30 mouse cellular contexts compared by ENCODE assay signal in genomic region chr6:115672700-115673099, GRCm38 (mm10). TPM values are rescaled to one million over a fixed set of nuclear protein-coding genes. Genes with fewer than 3 reads are reported as not detected.
A peak's percentile ranks its signal among the peaks of the same experiment; 100 is the strongest.
DNase-seq lines count a peak whose midpoint lies in the region; ATAC-seq and TF ChIP-seq lines count a peak whose summit lies in the region.
"Had no signal": no experiment of that assay in that cellular context is flagged by ENCODE, and none has a peak within 500 bp of the region (broad histone marks: within the 10 kb centered on the region; RNA-seq: fewer than 3 reads in every experiment).

No protein-coding gene starts in this region.

- intact Hi-C loops in gastrocnemius, adult 2 months (cut with DNase I): no loop called here

- peaks cover 54% of the 10 kb centered on the region for H3K4me1 ChIP-seq in liver, embryonic 15.5 days (replicated peaks)
- peaks cover 32% of the 10 kb centered on the region for H3K4me1 ChIP-seq in liver, embryonic 11.5 days (replicated peaks; ENCODE audit: control insufficient read depth, insufficient read depth, low read length)
- peaks cover 23% of the 10 kb centered on the region for H3K4me1 ChIP-seq in midbrain, embryonic 14.5 days (ENCODE audit: control insufficient read depth, insufficient read depth, low read length)
- peaks cover 44% of the 10 kb centered on the region for H3K4me1 ChIP-seq in midbrain, embryonic 13.5 days (replicated peaks)

- TF ChIP-seq CTCF in gastrocnemius, adult 2 months (IDR thresholded peaks at IDR 0.05): no peak

- 0 out of 2 replicates have a peak, but pooled peaks cover 4% of the 10 kb centered on the region for H3K36me3 ChIP-seq in liver, embryonic 15.5 days (replicated peaks)
- no peaks in the 10 kb centered on the region for H3K36me3 ChIP-seq in liver, embryonic 11.5 days (ENCODE audit: control insufficient read depth, insufficient read depth, low read length)
- H3K36me3 ChIP-seq in midbrain, embryonic 14.5 days (ENCODE audit: control insufficient read depth, insufficient read depth, low read length): no peaks in the 10 kb centered on the region
- no peaks in the 10 kb centered on the region for H3K36me3 ChIP-seq in midbrain, embryonic 13.5 days
- H3K36me3 ChIP-seq: embryonic facial prominence, embryonic 13.5 days; heart, embryonic 15.5 days had no signal

- 0 out of 2 replicates have a peak overlapping the region, but pooled peaks have one; percentile 5 for H3K4me2 ChIP-seq in liver, embryonic 15.5 days
- no peak overlapping the region for H3K4me2 ChIP-seq in liver, embryonic 11.5 days
- H3K4me2 ChIP-seq in midbrain, embryonic 14.5 days (ENCODE audit: low read length): peak overlapping the region; percentile 23; the same call in 1 of the 2 replicates
- H3K4me2 ChIP-seq in midbrain, embryonic 13.5 days (replicated peaks): no peak overlapping the region
- H3K4me2 ChIP-seq: embryonic facial prominence, embryonic 13.5 days; forebrain, embryonic 13.5 days; heart, embryonic 12.5 days; heart, embryonic 15.5 days had no signal

- H3K27me3 ChIP-seq in liver, embryonic 15.5 days: no peaks in the 10 kb centered on the region
- H3K27me3 ChIP-seq in liver, embryonic 11.5 days (replicated peaks; ENCODE audit: control insufficient read depth, insufficient read depth, low read length): no peaks in the 10 kb centered on the region
- no peaks in the 10 kb centered on the region for H3K27me3 ChIP-seq in midbrain, embryonic 14.5 days (ENCODE audit: control insufficient read depth, insufficient read depth, low read length)
- H3K27me3 ChIP-seq in midbrain, embryonic 13.5 days: no peaks in the 10 kb centered on the region
- H3K27me3 ChIP-seq: CH12.LX; embryonic facial prominence, embryonic 13.5 days; forebrain, embryonic 13.5 days; heart, embryonic 12.5 days; heart, embryonic 15.5 days had no signal

- no peaks in the 10 kb centered on the region for H3K9me3 ChIP-seq in liver, embryonic 15.5 days (replicated peaks)
- no peaks in the 10 kb centered on the region for H3K9me3 ChIP-seq in liver, embryonic 11.5 days (ENCODE audit: control insufficient read depth, low read length)
- H3K9me3 ChIP-seq in midbrain, embryonic 14.5 days (ENCODE audit: control insufficient read depth, low read length): no peaks in the 10 kb centered on the region
- no peaks in the 10 kb centered on the region for H3K9me3 ChIP-seq in midbrain, embryonic 13.5 days
- H3K9me3 ChIP-seq: embryonic facial prominence, embryonic 10.5 days; embryonic facial prominence, embryonic 13.5 days; forebrain, embryonic 13.5 days; heart, embryonic 12.5 days; heart, embryonic 15.5 days; hindbrain, embryonic 10.5 days had no signal

- H3K27ac ChIP-seq in gastrocnemius, adult 2 months: peak overlapping the region; percentile 100; the same call in 1 of the 2 replicates
- H3K27ac ChIP-seq in liver, embryonic 15.5 days (replicated peaks): no peak overlapping the region
- no peak overlapping the region for H3K27ac ChIP-seq in liver, embryonic 11.5 days (ENCODE audit: low read depth, low read length)
- H3K27ac ChIP-seq in midbrain, embryonic 14.5 days (replicated peaks; ENCODE audit: low read depth, low read length): no peak overlapping the region
- no peak overlapping the region for H3K27ac ChIP-seq in midbrain, embryonic 13.5 days
- H3K27ac ChIP-seq: embryonic facial prominence, embryonic 10.5 days; embryonic facial prominence, embryonic 13.5 days; forebrain, embryonic 13.5 days; heart, embryonic 15.5 days; hindbrain, embryonic 10.5 days; hindbrain, embryonic 14.5 days had no signal

- 81% methylated on average over 1 of the region's 1 CpGs for WGBS in liver, embryonic 15.5 days (ENCODE audit: insufficient replicate concordance)
- 88% methylated on average over 1 of the region's 1 CpGs for WGBS in liver, embryonic 11.5 days
- WGBS in midbrain, embryonic 14.5 days: 93% methylated on average over 1 of the region's 1 CpGs
- WGBS in midbrain, embryonic 13.5 days: 95% methylated on average over 1 of the region's 1 CpGs

- no peak for ATAC-seq in liver, embryonic 15.5 days (ENCODE audit: insufficient read depth)
- no peak for ATAC-seq in liver, embryonic 11.5 days (replicated peaks; ENCODE audit: low FRiP score)
- no peak for ATAC-seq in midbrain, embryonic 14.5 days (ENCODE audit: low FRiP score, low TSS enrichment)
- ATAC-seq in midbrain, embryonic 13.5 days: no peak
- ATAC-seq: activated CD4-positive, CD25-positive, alpha-beta regulatory T cell, adult 4 months; forebrain, embryonic 13.5 days; forebrain, embryonic 16.5 days had no signal

- DNase-seq in gastrocnemius, adult 2 months: no peak
- no peak for DNase-seq in gastrocnemius, adult 8-10 months (ENCODE audit: low spot score in 2 of 2)
- no peak for DNase-seq in liver, embryonic 11.5 days (ENCODE audit: low spot score)
- no peak for DNase-seq in midbrain, embryonic 14.5 days
- DNase-seq in urinary bladder, postnatal 10 days (ENCODE audit: low spot score): no peak
- DNase-seq: adrenal gland, adult 8-10 months; adrenal gland, postnatal 25 days; B cell, adult 2 months; cerebellum, adult 11-12 months; cerebellum, adult 8-10 months; cerebellum, postnatal 10 days; cerebellum, postnatal 36 days; embryo, embryonic 11 days; gastrocnemius, postnatal 10 days; gastrocnemius, postnatal 36 days; heart, postnatal 10 days; heart, postnatal 36 days had no signal

- H3K4me3 ChIP-seq in gastrocnemius, adult 2 months: no peak overlapping the region; the same call in 1 of the 2 replicates
- H3K4me3 ChIP-seq in liver, embryonic 15.5 days (replicated peaks): no peak overlapping the region
- no peak overlapping the region for H3K4me3 ChIP-seq in liver, embryonic 11.5 days (ENCODE audit: low read depth, low read length)
- no peak overlapping the region for H3K4me3 ChIP-seq in midbrain, embryonic 14.5 days (replicated peaks; ENCODE audit: low read depth, low read length)
- H3K4me3 ChIP-seq in midbrain, embryonic 13.5 days (replicated peaks): no peak overlapping the region
- H3K4me3 ChIP-seq: embryonic facial prominence, embryonic 10.5 days; embryonic facial prominence, embryonic 13.5 days; erythroblast, embryonic 14.5 days; forebrain, embryonic 13.5 days; heart, embryonic 12.5 days; heart, embryonic 15.5 days; hindbrain, embryonic 10.5 days had no signal

- H3K9ac ChIP-seq in liver, embryonic 15.5 days: no peak overlapping the region
- no peak overlapping the region for H3K9ac ChIP-seq in liver, embryonic 11.5 days (ENCODE audit: low read depth, low read length)
- no peak overlapping the region for H3K9ac ChIP-seq in midbrain, embryonic 14.5 days (replicated peaks; ENCODE audit: low read length)
- H3K9ac ChIP-seq in midbrain, embryonic 13.5 days (replicated peaks): no peak overlapping the region
- H3K9ac ChIP-seq: embryonic facial prominence, embryonic 13.5 days; forebrain, embryonic 13.5 days; heart, embryonic 12.5 days; heart, embryonic 15.5 days; hindbrain, embryonic 14.5 days had no signal

RNA-seq across cellular contexts. Expression of gene Raf1, which starts 3.7 kb away (rescaled TPM):
- 100 to 1,000 TPM; 129 to 136 TPM for total RNA-seq in gastrocnemius, adult 2 months (2021)
- 100 to 1,000 TPM; 113 to 132 (median 118) TPM for total RNA-seq in gastrocnemius, adult 8-10 months (2022)
- polyA plus RNA-seq in liver, embryonic 15.5 days (2015; fragmentation: Nextera tagmentation; extraction: Ambion mirVana): 36.1 and 38.6 TPM in 2 replicates
- 70.1 and 70.7 TPM in 2 replicates for polyA plus RNA-seq in liver, embryonic 11.5 days (2014; fragmentation: Nextera tagmentation; extraction: Ambion mirVana)
- 148 and 179 TPM in 2 replicates for polyA plus RNA-seq in midbrain, embryonic 14.5 days (2014; fragmentation: Nextera tagmentation; extraction: Ambion mirVana)
- polyA plus RNA-seq in midbrain, embryonic 13.5 days (2015; fragmentation: Nextera tagmentation; extraction: Ambion mirVana): 141 and 159 TPM in 2 replicates

Comparison
In these comparisons a context has a peak if more than half of its experiments do, and no peak if none do; other contexts are left out.
1. H3K4me2 ChIP-seq: peak in liver, embryonic 15.5 days (single experiment) and midbrain, embryonic 14.5 days (single experiment); none in liver, embryonic 11.5 days (single experiment) and midbrain, embryonic 13.5 days (single experiment).